Mouse (Mus musculus) ES-Bruce4 (cell line): ENCODE measurements at regions not wholly inside any gene's neighbourhood (a gene's known extent, or its start where the extent isn't known, plus 50 kb on each side); places are given as distances from the start of the nearest gene placed in this dataset.

ENCODE experiments used
- H3K27ac ChIP-seq: 2 replicates; pipeline ENCODE4 v1.5.1; 2012; ENCODE audit warnings: low read length, inconsistent platforms; ENCODE audit not compliant: insufficient read depth
- H3K27me3 ChIP-seq: 2 replicates; pipeline ENCODE4 v1.6.1; 2012; ENCODE audit warnings: mild to moderate bottlenecking, low read length, inconsistent platforms; ENCODE audit not compliant: control insufficient read depth, poor library complexity, insufficient read depth, severe bottlenecking
- H3K36me3 ChIP-seq: 2 replicates; pipeline ENCODE4 v1.6.1; 2012; ENCODE audit warnings: inconsistent platforms, mild to moderate bottlenecking, low read length, moderate library complexity; ENCODE audit not compliant: control insufficient read depth, poor library complexity, insufficient read depth, severe bottlenecking
- H3K4me1 ChIP-seq: one replicate; pipeline ENCODE4 v1.8.1; 2011; ENCODE audit warnings: low read length; ENCODE audit not compliant: control insufficient read depth, insufficient read depth
- H3K4me3 ChIP-seq: 2 replicates; pipeline ENCODE4 v1.5.1; 2011; ENCODE audit warnings: low read depth, mild to moderate bottlenecking, low read length
- H3K9ac ChIP-seq: 2 replicates; pipeline ENCODE4 v1.6.1; 2012; ENCODE audit warnings: low read depth, mild to moderate bottlenecking, inconsistent platforms; ENCODE audit not compliant: poor library complexity, severe bottlenecking
- H3K9me3 ChIP-seq: replicated peaks from 2 replicates; pipeline ENCODE4 v1.6.1; 2012; ENCODE audit warnings: mild to moderate bottlenecking, low read length, inconsistent platforms; ENCODE audit not compliant: control insufficient read depth, poor library complexity, insufficient read depth, severe bottlenecking
- CTCF ChIP-seq: IDR thresholded peaks from one replicate; pipeline ENCODE4 v1.8.1; 2011; ENCODE audit warnings: low read depth, low read length
- EP300 ChIP-seq: IDR thresholded peaks from 2 replicates; pipeline ENCODE4 v1.6.1; 2011; ENCODE audit warnings: low read depth, low read length; ENCODE audit not compliant: insufficient read depth
- POLR2A ChIP-seq: IDR thresholded peaks from one replicate; pipeline ENCODE4 v1.8.1; 2011; ENCODE audit warnings: low read length; ENCODE audit not compliant: insufficient read depth

GRCm38 (mm10) chr3:131962870-131963269, 122.2 kb upstream of the Dkk2 start:
- no peaks in the 10 kb centered on the region for H3K36me3 ChIP-seq
- TF ChIP-seq POLR2A: no peak
- no peak overlapping the region for H3K9ac ChIP-seq

GRCm38 (mm10) chr3:131964952-131965351, 120.1 kb upstream of the Dkk2 start:
- no peak overlapping the region for H3K27ac ChIP-seq
- TF ChIP-seq CTCF (no peak), EP300 (no peak)
- H3K9me3 ChIP-seq: no peaks in the 10 kb centered on the region
- no peak overlapping the region for H3K9ac ChIP-seq
- H3K36me3 ChIP-seq: no peaks in the 10 kb centered on the region
- H3K4me3 ChIP-seq: no peak overlapping the region
- H3K4me1 ChIP-seq: no peaks in the 10 kb centered on the region
- peaks cover 1% of the 10 kb centered on the region; the same call in 1 of the 2 replicates for H3K27me3 ChIP-seq

More at GRCm38 (mm10) chr3:131962870-131963269, 122.2 kb upstream of the Dkk2 start:
- Histone ChIP-seq H3K27ac (no peak overlapping the region), H3K27me3 (no peaks in the 10 kb centered on the region), H3K4me3 (no peak overlapping the region), H3K4me1 (no peaks in the 10 kb centered on the region), H3K9me3 (no peaks in the 10 kb centered on the region)

GRCm38 (mm10) chr3:131965456-131966160, 119.5 kb upstream of the Dkk2 start:
- Histone ChIP-seq H3K27me3 (peaks cover 1% of the 10 kb centered on the region; the same call in 1 of the 2 replicates), H3K27ac (no peak overlapping the region), H3K36me3 (no peaks in the 10 kb centered on the region), H3K4me3 (no peak overlapping the region), H3K9ac (no peak overlapping the region), H3K9me3 (no peaks in the 10 kb centered on the region), H3K4me1 (no peaks in the 10 kb centered on the region)
- no peak for TF ChIP-seq POLR2A
- no peak for TF ChIP-seq CTCF
- no peak for TF ChIP-seq EP300

- Histone ChIP-seq H3K27me3 (peaks cover 1% of the 10 kb centered on the region; the same call in 1 of the 2 replicates), H3K27ac (no peak overlapping the region), H3K4me3 (no peak overlapping the region), H3K36me3 (no peaks in the 10 kb centered on the region), H3K9ac (no peak overlapping the region), H3K4me1 (no peaks in the 10 kb centered on the region), H3K9me3 (no peaks in the 10 kb centered on the region)
- TF ChIP-seq POLR2A (no peak), CTCF (no peak), EP300 (no peak)
These were observed 117.8 kb upstream of the Dkk2 start for GRCm38 (mm10) chr3:131967288-131967687.

- H3K9ac ChIP-seq: no peak overlapping the region
- H3K4me1 ChIP-seq: no peaks in the 10 kb centered on the region
- TF ChIP-seq CTCF (no peak), EP300 (no peak), POLR2A (no peak)
- peaks cover 1% of the 10 kb centered on the region; the same call in 1 of the 2 replicates for H3K27me3 ChIP-seq
- no peak overlapping the region for H3K27ac ChIP-seq
- H3K4me3 ChIP-seq: no peak overlapping the region
- H3K9me3 ChIP-seq: peaks cover 5% of the 10 kb centered on the region; the same call in 1 of the 2 replicates
- H3K36me3 ChIP-seq: no peaks in the 10 kb centered on the region
These were observed 114.3 kb upstream of the Dkk2 start for GRCm38 (mm10) chr3:131970827-131971226.

- no peaks in the 10 kb centered on the region for H3K4me1 ChIP-seq
- no peak overlapping the region for H3K27ac ChIP-seq
- no peak overlapping the region for H3K9ac ChIP-seq
- no peaks in the 10 kb centered on the region for H3K36me3 ChIP-seq
- no peaks in the 10 kb centered on the region for H3K27me3 ChIP-seq
- H3K4me3 ChIP-seq: no peak overlapping the region
- no peak for TF ChIP-seq POLR2A
- TF ChIP-seq CTCF: peak; percentile 53
- no peak for TF ChIP-seq EP300
- peaks cover 5% of the 10 kb centered on the region; the same call in 1 of the 2 replicates for H3K9me3 ChIP-seq
These were observed 109.0 kb upstream of the Dkk2 start for GRCm38 (mm10) chr3:131975940-131976628.
